Mouse (Mus musculus): ENCODE data around the gene Dennd4b. TPM values are rescaled to one million over a fixed set of nuclear protein-coding genes. Genes with fewer than 3 reads are reported as not detected.

The Dennd4b gene
- total RNA-seq, 2 experiments from 2014 or later: 78.4 to 81.8 TPM

DNA sequence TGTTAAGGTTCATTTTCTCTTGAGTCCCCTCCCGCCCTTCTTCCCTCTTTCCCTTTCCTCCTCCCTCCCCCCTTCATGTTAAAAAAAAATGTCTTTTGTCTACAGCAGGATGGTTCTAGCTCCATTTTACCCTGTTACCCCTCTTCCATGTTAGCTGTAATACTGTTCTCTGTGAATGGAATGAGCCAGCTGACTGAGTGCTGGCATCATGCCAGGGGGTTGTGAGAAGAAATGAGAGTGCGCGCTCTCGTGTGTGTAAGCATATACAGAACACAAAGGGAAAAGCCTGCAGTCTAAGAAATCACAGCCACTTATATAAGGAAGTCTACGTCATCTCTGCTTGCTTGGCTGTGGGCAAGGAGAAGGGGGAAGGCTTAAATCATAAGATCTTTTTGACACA is 58.1 kb downstream of the Dennd4b start:
- DNase-seq: peak; percentile 23 to 44
- intact Hi-C loops (cut with DNase I): no loop called here

Small RNAs within 50 kb of the gene (microRNA-seq; reads per million reads assigned to microRNA genes)
- gene Mir7012: 0 reads per million in 2 experiments

Other genes starting within 250 kb of the Dennd4b start
- gene 4933434E20Rik, start 213.5 kb upstream of the Dennd4b start, total RNA-seq (2021): 10 to 100 TPM; 78.1 to 90.6 TPM
- 10 to 100 TPM; 80.6 to 90.5 TPM for gene Ubap2l, start 212.6 kb upstream of the Dennd4b start, total RNA-seq (2021)
- 100 to 1,000 TPM; 150 to 798 TPM for gene Tpm3, start 192.5 kb upstream of the Dennd4b start, total RNA-seq (2021)
- gene Nup210l, start 161.1 kb upstream of the Dennd4b start, total RNA-seq (2021): under 1 TPM in 1 of 2 experiments, not detected in 1; 0.05 TPM
- gene Rps27, start 51.5 kb upstream of the Dennd4b start, total RNA-seq (2021): 100 to 1,000 TPM; 700 to 984 TPM
- 1 to 10 TPM; 6.1 to 7.1 TPM for gene Rab13, start 51.5 kb upstream of the Dennd4b start, total RNA-seq (2021)
- 10 to 100 TPM; 58.9 to 63.8 TPM for gene Jtb, start 33.6 kb upstream of the Dennd4b start, total RNA-seq (2021)
- under 1 TPM in 1 of 2 experiments, not detected in 1; 0.26 TPM for gene Creb3l4, start 21.7 kb upstream of the Dennd4b start, total RNA-seq (2021)
- gene Slc39a1, start 17.0 kb upstream of the Dennd4b start, total RNA-seq (2021): 10 to 100 TPM; 47.5 to 48.3 TPM
- gene Crtc2, start 11.0 kb upstream of the Dennd4b start, total RNA-seq (2021): 10 to 100 TPM; 12.3 to 14.0 TPM
- gene Gatad2b, start 28.0 kb downstream of the Dennd4b start, total RNA-seq (2021): 10 to 100 TPM; 36.1 to 50.1 TPM
- gene Slc27a3, start 124.8 kb downstream of the Dennd4b start, total RNA-seq (2021): under 1 TPM; 0.59 to 0.91 TPM
- 10 to 100 TPM; 14.3 to 15.0 TPM for gene Ints3, start 168.4 kb downstream of the Dennd4b start, total RNA-seq (2021)
- gene Npr1, start 200.7 kb downstream of the Dennd4b start, total RNA-seq (2021): 1 to 10 TPM; 5.7 to 6.1 TPM
- gene Ilf2, start 210.9 kb downstream of the Dennd4b start, total RNA-seq (2021): 10 to 100 TPM; 23.8 to 25.4 TPM
- gene Snapin, start 225.8 kb downstream of the Dennd4b start, total RNA-seq (2021): 10 to 100 TPM; 58.8 to 68.7 TPM
- 10 to 100 TPM; 84.4 to 90.1 TPM for gene Chtop, start 244.3 kb downstream of the Dennd4b start, total RNA-seq (2021)
- gene S100a1, start 249.2 kb downstream of the Dennd4b start, total RNA-seq (2021): 100 to 1,000 TPM; 120 to 124 TPM
- 1 to 10 TPM; 9.2 to 9.6 TPM for gene S100a13, start 249.2 kb downstream of the Dennd4b start, total RNA-seq (2021)

Data from gastrocnemius, postnatal 36 days (tissue).